23 mouse cellular contexts compared by ENCODE assay signal in genomic region chr6:88746271-88746670, GRCm38 (mm10). TPM values are rescaled to one million over a fixed set of nuclear protein-coding genes. Genes with fewer than 3 reads are reported as not detected.
A peak's percentile ranks its signal among the peaks of the same experiment; 100 is the strongest.
DNase-seq lines count a peak whose midpoint lies in the region; ATAC-seq and TF ChIP-seq lines count a peak whose summit lies in the region.
"Had no signal": no experiment of that assay in that cellular context is flagged by ENCODE, and none has a peak within 500 bp of the region (broad histone marks: within the 10 kb centered on the region; RNA-seq: fewer than 3 reads in every experiment).

No protein-coding gene starts in this region.

- H3K36me3 ChIP-seq in C2C12 (ENCODE audit: control insufficient read depth, insufficient read depth) = no peaks in the 10 kb centered on the region
- H3K36me3 ChIP-seq in liver, postnatal 0 days (replicated peaks; ENCODE audit: insufficient read depth, low read length) = no peaks in the 10 kb centered on the region; the same call in 1 of the 2 replicates
- H3K36me3 ChIP-seq: embryonic facial prominence, embryonic 12.5 days; G1E; heart, embryonic 15.5 days; limb, embryonic 10.5 days; neural tube, embryonic 15.5 days had no signal

- TF ChIP-seq EP300 in liver, postnatal 0 days (IDR thresholded peaks at IDR 0.05; ENCODE audit: low read depth) = no peak

- DNase-seq in kidney, postnatal 36 days = peak; percentile 41 to 44
- no peak for DNase-seq in kidney, adult 18-20 months
- peak; percentile 74 for DNase-seq in adrenal gland, adult 8-10 months
- DNase-seq in liver, postnatal 0 days = no peak
- DNase-seq in left cerebral cortex, postnatal 14 days (ENCODE audit: low spot score in 2 of 2) = no peak
- no peak for DNase-seq in gastrocnemius, postnatal 14 days
- DNase-seq: cerebellum, adult 9-11 months; gastrocnemius, postnatal 10 days; lung, postnatal 14 days; midbrain, embryonic 14.5 days; retina, postnatal 1 day; right cerebral cortex, postnatal 4 days; thymus, adult 2 months had no signal

- no peaks in the 10 kb centered on the region for H3K79me3 ChIP-seq in C2C12 (ENCODE audit: low read depth)

- peaks cover 4% of the 10 kb centered on the region; the same call in 1 of the 2 replicates for H3K9me3 ChIP-seq in liver, postnatal 0 days (ENCODE audit: low read length)
- H3K9me3 ChIP-seq: embryonic facial prominence, embryonic 12.5 days; forebrain, embryonic 13.5 days; G1E; heart, embryonic 15.5 days; limb, embryonic 10.5 days; neural tube, embryonic 15.5 days had no signal

- H3K79me2 ChIP-seq in C2C12 (ENCODE audit: control insufficient read depth, insufficient read depth) = no peaks in the 10 kb centered on the region

- no peak for TF ChIP-seq CTCF in C2C12 (IDR thresholded peaks at IDR 0.05; ENCODE audit: control insufficient read depth, insufficient read depth, insufficient read length)
- no peak for TF ChIP-seq CTCF in liver, postnatal 0 days (IDR thresholded peaks at IDR 0.05; ENCODE audit: low read depth)

- H3K9ac ChIP-seq in liver, postnatal 0 days (replicated peaks) = no peak overlapping the region
- H3K9ac ChIP-seq: embryonic facial prominence, embryonic 12.5 days; forebrain, embryonic 13.5 days; heart, embryonic 15.5 days; neural tube, embryonic 15.5 days had no signal

- WGBS in liver, postnatal 0 days (ENCODE audit: insufficient replicate concordance) = 82% methylated on average over 8 of the region's 8 CpGs

- H3K27ac ChIP-seq in liver, postnatal 0 days (ENCODE audit: low read depth) = 0 out of 2 replicates have a peak overlapping the region, but pooled peaks have one; percentile 73
- H3K27ac ChIP-seq: embryonic facial prominence, embryonic 12.5 days; forebrain, embryonic 13.5 days; heart, embryonic 15.5 days; hindbrain, postnatal 0 days; limb, embryonic 10.5 days; neural tube, embryonic 15.5 days had no signal

- H3K4me3 ChIP-seq in C2C12 (ENCODE audit: insufficient read depth, poor library complexity, severe bottlenecking) = no peak overlapping the region
- no peak overlapping the region for H3K4me3 ChIP-seq in liver, postnatal 0 days (ENCODE audit: low read depth, low read length)
- H3K4me3 ChIP-seq: embryonic facial prominence, embryonic 12.5 days; erythroblast, embryonic 14.5 days; forebrain, embryonic 13.5 days; heart, embryonic 15.5 days; limb, embryonic 10.5 days; neural tube, embryonic 15.5 days had no signal

- peaks cover 26% of the 10 kb centered on the region for H3K4me1 ChIP-seq in liver, postnatal 0 days (ENCODE audit: insufficient read depth)

- no peak for ATAC-seq in liver, postnatal 0 days
- ATAC-seq: forebrain, embryonic 13.5 days; hindbrain, postnatal 0 days; intestine, postnatal 0 days had no signal

- no peak overlapping the region for H3ac ChIP-seq in C2C12 (ENCODE audit: control insufficient read depth, insufficient read length, low read depth)

- peaks cover 10% of the 10 kb centered on the region for H3K27me3 ChIP-seq in C2C12 (ENCODE audit: control insufficient read depth, insufficient read depth, insufficient read length)
- H3K27me3 ChIP-seq in liver, postnatal 0 days (ENCODE audit: insufficient read depth, low read length) = no peaks in the 10 kb centered on the region
- H3K27me3 ChIP-seq: embryonic facial prominence, embryonic 12.5 days; forebrain, embryonic 13.5 days; heart, embryonic 15.5 days; neural tube, embryonic 15.5 days had no signal

- intact Hi-C loops in left cerebral cortex, postnatal 14 days (cut with DNase I) = no loop called here
- intact Hi-C loops in gastrocnemius, postnatal 14 days (cut with DNase I; ENCODE audit: low total_unique reads) = no loop called here

- no peak overlapping the region for H3K4me2 ChIP-seq in liver, postnatal 0 days (ENCODE audit: low read depth, low read length)
- H3K4me2 ChIP-seq: embryonic facial prominence, embryonic 12.5 days; forebrain, embryonic 13.5 days; heart, embryonic 15.5 days; neural tube, embryonic 15.5 days had no signal

TF ChIP-seq in C2C12, 6 proteins besides CTCF, POLR2A, EP300 and RAD21:
- TF ChIP-seq FOSL1 (IDR thresholded peaks at IDR 0.05; ENCODE audit: insufficient read depth, low read length, poor library complexity, severe bottlenecking) (peak; percentile 81), CEBPB (IDR thresholded peaks at IDR 0.05; ENCODE audit: low read depth) (peak; percentile 88), MYOD1 (IDR thresholded peaks at IDR 0.05; ENCODE audit: control insufficient read depth, insufficient read length, low read depth) (peak; percentile 54), USF1 (IDR thresholded peaks at IDR 0.05; ENCODE audit: low read depth) (no peak), MAX (IDR thresholded peaks at IDR 0.05) (peak; percentile 58), MYOG (IDR thresholded peaks at IDR 0.05; ENCODE audit: control insufficient read depth, extremely low read depth, insufficient read length) (no peak)
TF ChIP-seq in C2C12: peak in this region for 4.

RNA-seq across cellular contexts. Expression of gene Mgll, which starts 22.1 kb away (rescaled TPM):
- polyA plus RNA-seq in C2C12 (2012; fragmentation: generic; extraction: Trizol) = 1.3 TPM
- total RNA-seq in adrenal gland, adult 8-10 months (2022) = 100 to 1,000 TPM in 3 of 4 experiments, 10 to 100 TPM in 1; 99.2 to 165 (median 135) TPM
- 106 and 121 TPM in 2 replicates for polyA plus RNA-seq in liver, postnatal 0 days (2015; fragmentation: Nextera tagmentation; extraction: Ambion mirVana)
- total RNA-seq in left cerebral cortex, postnatal 14 days (2021) = 100 to 1,000 TPM; 152 to 153 TPM
- total RNA-seq in gastrocnemius, postnatal 14 days (2021) = 10 to 100 TPM; 64.9 to 70.5 TPM

Comparison
In these comparisons a context has a peak if more than half of its experiments do, and no peak if none do; other contexts are left out.
1. DNase-seq: peak in kidney, postnatal 36 days (2 of 2) and adrenal gland, adult 8-10 months (single experiment); none in kidney, adult 18-20 months (single experiment), liver, postnatal 0 days (single experiment), left cerebral cortex, postnatal 14 days (0 of 2) and gastrocnemius, postnatal 14 days (single experiment).